Mouse (Mus musculus) right cerebral cortex, postnatal 25 days (tissue): ENCODE data around the gene Slc7a11.

Source experiments
- DNase-seq: peaks from one replicate; pipeline ENCODE4 v3.0.0; 2022

Slc7a11 gene

DNA sequence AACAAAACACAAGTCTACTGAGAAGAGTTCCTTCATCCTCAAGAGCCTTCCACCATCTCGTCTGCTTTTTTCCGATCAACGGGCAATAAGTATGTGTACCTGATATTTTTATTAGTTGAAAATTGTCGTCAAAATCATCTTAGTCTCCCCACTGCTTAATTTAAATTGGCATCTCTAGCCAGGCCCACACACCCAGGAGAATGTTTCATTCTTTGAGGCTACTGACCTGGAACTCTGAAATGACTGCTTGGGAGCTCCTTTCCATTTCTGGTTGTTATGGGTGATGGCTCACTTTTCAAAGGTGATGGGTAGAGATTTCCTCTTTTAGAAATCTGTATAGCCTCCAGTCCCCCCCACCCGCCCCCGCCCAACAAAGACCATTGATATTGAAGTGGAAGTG, 54.6 kb downstream of the Slc7a11 start:
- DNase-seq, result no peak

DNA sequence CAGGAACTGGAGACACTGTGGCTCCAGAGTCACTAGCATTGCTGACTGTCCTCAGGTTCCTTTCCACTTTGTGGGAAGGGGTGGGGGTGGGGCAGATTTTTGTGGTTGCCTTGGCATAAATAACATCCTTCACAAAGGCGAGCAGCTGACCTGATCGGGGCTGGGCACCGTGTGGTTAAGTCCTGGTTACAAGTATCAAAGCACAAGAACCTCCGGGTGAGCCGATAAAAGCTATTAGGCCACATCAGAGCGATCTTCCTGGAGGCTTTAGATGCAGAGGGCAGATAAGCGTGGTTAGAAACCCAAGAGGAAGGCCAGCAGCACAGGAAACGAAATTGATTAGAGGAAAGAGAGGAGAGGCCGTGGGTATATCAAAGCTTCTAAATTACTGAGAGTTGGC, 55.1 kb downstream of the Slc7a11 start:
- no peak for DNase-seq

DNA sequence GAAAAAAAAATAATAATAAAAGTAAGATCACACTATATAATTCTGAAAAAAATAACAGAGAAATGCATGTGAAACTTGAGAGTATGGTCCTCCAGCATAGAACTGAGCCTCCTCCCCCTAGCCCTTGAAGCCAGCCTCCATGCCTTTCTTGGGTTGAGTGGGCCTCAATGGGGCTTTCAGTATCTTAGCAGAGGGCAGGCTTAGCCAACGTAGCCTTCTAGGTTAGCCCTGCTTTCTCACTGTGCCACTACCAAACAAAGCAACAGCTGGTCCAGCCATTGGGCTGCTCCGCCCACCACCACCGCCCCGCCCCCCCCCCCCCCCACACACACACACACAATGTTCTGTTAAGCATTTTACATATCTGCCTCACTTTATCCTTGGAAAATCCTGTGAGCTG, 56.1 kb downstream of the Slc7a11 start:
- no peak for DNase-seq

DNA sequence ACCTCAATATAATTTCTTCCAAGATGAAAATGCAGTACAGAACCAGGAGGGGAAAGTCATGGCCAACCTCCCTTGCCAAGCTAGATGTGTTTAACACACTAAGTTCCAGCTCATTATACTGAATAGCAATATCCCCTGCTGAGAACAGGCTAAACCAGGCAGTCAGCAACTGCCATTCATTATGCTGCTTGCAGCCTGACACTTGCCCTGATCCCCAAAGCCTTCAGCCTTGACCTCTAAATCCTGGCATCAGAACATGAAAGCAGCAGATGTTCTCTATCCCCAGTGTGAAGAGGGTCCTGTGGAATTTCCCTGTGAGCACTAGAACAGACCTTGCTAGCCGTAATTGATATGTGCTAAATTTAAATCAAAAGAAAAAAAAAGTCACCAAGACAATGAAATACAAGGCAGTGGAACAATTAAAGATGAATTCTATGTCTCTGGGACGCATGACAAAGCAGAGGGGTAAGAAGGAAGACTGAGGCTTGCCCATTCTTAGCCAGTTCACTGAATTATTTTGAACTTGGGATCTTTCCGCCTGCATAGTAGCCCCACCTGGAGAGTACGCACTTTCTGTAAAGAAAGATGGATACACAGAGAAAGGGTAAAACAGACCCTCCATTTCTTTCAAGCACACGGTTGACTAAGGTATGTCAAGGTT, 56.7 kb downstream of the Slc7a11 start:
- no peak for DNase-seq

DNA sequence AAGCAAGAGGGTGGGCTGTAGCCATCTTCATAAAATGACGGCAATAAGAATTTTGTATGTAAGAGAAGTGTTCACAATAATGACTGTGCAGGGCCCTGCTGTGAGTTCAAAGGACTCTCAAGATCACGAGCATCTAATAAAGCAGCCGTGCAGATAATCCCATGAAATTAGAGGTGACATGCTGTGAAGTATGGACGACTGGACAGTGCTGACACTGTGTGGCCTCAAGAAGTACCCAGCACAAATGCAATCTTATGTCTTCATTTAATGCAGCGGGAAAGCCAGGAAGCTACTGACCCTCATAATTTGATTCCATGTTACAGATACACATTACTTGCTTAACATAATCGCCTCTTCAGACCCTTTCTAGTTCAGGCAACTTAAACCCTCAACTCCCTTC, 57.3 kb downstream of the Slc7a11 start:
- no peak for DNase-seq

DNA sequence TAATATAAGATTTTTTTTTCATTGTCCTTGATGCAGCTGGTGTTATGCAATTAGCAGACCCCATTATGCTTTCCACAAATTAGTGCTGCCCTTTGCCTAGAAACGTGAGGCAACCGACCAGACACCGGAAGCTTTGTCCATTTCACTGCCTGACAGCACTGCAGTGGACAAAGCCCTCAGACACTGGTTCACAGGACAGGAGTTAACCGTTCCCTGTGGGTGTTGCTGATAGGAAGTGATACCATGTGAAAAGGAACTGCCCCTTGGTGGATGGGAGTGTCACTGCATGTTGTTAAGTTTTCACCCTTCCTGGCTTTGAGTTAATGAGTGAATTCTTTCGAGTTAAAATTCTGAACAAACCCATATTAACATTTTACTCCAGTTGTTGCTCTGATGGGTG, 60.7 kb downstream of the Slc7a11 start:
- DNase-seq, result no peak

DNA sequence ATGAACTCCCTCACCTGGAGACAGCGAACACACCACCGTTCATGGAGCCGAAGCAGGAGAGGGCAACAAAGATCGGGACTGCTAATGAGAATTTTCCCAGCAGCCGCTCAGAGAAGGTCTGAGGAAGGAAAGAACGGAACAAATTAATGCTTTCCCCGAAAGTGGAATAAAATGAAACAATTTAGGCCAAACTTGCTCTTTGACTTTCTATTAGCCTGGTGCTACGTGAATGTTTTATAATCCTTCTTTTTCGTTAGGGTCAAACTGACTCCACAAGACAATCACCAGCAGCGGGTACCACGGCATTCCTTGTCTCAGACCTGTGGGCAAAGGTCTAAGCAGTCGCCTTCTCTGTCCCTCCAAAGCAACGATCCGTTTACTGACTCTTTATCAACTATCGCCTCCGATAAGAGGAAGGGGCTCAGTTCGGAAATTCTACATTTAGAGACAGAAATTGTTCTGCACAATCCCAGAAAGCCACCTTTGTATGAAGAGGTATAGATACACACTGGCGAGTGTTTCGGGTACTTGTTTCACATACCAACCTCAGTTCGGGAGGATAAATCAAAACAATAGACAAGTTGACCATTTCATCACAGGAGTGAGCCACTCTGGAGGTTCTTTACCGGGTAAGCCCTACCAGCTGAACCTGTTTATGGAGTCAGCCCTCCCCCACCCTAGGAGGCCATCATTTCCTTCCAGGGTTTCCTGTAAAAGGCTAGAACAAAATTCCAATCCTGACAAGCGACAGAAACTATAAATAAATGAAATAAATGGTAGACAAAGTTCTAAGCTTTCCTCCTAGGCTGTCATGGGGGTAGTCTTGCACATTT, 61.3 kb downstream of the Slc7a11 start:
- DNase-seq, result no peak

DNA sequence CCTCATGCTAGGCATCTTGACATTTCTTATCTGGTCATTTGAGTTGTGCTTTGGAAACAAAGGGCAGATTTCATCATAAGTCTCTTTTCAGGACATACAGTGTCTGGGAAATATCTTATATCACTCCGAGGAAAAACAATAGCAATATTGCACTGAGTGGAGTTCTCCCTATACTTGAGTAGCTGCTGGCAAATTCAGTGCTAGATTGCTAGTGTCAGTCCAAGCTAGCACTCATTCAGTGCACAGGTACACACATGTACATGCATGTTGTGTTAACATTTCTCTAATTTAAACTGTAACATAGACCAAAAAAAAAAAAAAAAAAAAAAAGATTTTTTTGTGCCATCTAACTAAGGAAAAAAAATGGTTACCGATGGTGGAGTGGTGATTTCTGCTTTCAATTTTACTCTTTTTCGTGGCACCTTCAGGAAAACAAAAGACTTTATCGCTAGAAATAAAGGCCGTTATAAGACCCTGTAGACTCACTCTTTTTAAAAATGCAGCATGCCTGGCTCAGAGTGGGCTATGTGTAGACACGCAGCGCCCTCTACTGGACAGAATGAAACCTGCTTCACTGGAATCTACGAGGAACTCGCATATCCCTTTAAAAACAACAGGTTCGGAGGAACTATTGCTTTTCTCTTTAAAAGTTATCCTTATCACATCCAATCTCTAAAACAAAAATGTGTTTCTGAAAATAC, 62.1 kb downstream of the Slc7a11 start:
- DNase-seq, result peak; percentile 83

DNA sequence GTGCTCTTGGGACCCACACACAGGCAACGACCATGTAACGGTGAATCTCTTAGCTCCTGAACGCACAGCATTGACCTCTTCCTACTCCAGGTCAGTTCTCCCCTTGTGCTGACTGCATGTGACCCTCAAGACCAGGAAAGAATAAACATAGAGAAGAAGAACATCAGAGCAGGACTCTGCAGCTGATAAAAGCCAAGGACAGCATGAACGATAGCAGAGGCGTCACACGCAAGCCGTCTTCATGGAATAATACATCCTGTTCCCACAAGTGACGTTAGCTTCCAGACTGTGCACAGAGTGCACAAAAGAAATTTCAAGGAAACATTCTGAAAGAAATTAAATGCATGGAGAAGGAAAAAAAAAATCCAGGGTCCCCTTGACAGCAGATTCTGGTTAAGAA, 63.5 kb downstream of the Slc7a11 start:
- no peak for DNase-seq

DNA sequence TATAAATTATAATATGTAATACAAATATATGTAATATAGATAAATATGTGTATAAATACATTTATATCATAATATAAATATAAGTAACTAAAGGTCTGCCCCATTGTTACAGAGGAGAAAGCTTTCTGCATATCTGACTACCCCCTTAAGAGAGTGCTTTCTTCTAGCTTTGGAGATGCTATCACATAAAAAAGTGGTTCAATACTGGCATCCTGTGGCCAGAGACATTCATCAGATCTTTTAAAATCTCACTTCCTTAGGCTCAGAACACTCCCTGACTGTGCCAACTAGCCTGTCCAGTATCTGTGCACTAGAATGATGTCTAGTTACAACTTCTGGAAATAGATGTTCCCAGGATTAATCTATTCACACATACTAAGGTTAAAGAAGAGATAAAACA, 67.9 kb downstream of the Slc7a11 start:
- DNase-seq, result no peak

DNA sequence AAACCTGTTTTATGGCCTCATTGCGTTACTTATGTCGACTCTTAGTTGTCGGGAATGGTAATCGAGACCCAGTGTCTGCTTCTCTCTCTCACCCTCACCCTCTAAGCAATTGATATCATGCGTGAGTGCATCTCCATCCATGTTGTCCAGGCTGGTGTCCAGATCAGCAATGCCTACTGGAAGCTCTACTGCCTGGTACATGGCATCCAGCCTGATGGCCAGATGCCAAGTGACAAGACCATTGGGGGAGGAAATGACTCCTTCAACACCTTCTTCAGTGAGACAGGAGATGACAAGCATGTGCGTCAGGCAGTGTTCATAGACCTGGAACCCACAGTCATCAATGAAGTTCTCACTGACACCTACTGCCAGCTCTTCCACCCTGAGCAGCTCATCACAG, 73.6 kb downstream of the Slc7a11 start:
- DNase-seq, result no peak

DNA sequence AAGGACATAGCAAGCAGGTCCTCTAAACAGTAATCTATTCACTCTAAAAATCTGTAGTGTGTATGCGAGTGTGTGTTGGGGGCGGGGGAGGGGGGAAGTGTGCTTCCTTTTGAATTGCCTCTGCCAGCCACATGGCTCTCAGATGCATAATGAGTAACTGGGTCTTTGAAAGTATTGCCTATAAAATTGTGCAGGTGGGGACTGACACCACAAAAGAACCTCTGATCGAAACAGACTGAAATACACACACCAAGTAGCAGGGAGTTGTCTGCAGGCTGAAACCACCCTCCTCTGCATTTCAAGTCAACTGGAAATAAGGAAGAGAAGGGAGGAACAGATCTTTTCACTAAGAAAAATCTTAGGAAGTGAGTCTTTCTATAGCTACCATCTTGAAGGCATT, 76.2 kb downstream of the Slc7a11 start:
- DNase-seq, result no peak

DNA sequence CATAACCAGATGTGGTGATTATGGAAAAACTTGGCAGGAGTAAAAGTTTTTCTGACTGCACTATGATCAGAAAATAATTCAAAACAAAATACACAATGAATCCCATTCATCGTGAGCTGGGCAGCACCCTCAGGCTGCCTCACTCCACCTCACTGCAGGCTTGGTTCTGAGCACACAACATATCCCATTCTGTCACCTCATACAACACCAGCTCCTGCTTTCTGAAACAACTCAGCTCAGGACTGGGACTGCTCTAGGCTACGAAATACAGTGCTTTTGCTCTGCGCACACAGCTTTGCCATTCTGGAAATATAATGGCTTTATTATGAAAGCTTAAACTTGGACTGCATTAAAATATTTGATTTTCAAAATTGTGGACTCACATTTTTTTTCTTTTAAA, 79.8 kb downstream of the Slc7a11 start:
- no peak for DNase-seq

DNA sequence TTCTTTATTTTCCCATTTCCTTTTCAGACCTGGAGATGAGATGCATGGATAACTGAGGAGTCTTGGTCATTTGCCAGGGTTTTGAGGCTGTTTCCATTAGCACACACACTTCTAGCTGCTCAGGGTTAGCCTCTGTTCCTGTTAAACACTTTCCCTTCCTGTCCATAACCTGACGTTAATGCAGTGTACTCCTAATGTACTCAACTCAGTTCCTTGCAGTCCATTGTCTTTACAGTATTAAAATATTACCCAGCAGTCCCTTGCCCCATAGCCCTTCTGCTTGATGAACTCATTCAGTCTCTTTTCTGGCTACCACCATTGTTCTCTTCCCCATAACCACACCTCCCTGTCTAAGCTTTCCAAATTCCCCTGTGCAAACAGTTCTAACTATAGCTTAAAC, 96.3 kb downstream of the Slc7a11 start:
- DNase-seq, result no peak

DNA sequence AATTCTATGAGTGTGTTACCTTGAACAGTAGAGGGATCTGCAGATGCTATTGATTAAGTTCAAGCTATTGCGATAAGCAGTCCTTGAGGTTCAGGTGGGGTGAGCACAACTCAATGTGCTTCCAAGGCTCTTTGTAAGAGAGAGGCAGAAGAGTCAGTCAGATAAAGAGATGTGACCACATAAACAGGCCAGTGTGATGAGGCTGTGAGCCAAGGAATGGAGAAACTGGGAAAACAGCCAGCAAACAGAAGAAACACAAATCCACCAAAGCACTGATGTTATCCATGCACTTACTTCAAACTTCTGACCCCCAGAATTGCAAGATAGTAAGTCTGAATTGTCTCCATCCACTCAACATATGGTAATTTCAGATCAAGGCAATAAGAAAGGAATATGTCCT, 99.0 kb downstream of the Slc7a11 start:
- DNase-seq, result no peak

DNA sequence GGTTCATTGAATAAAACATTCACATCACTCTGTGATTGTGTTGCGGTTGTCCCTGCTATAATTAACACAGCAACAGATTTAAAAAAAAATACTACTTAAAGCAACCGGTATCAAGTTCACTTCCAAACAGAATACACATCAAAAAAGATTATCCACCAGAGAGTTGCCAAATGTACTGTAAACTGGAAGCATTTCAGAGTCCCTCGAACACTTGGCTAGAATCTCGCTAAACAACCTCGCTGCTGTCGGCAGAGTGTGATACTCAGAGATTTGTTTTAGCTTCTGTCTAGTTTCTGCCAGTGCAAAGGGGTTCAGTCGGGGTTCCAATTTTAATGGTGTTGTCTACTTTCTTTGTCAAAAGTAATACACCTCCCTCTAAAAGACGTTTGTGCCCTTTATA, 118.9 kb downstream of the Slc7a11 start:
- DNase-seq, result no peak

DNA sequence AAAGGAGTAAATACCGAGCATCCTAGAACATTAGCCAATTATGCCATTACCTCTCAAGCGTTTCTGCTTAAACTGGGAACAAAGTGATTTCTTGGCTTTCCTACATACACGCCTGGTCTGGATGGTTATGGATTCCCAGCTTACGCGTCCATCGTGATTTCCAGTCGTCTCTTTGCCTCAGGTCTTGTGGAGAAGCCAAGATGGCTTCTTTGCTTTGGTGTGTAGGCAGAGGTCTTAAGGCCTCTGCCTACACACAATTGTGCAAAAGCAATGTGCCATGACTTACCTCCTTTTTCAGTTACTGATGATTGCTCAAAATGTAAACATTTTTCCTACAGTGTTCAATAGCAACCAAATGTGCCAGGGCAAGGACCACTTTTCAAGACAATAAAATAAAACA, 119.5 kb downstream of the Slc7a11 start:
- no peak for DNase-seq

DNA sequence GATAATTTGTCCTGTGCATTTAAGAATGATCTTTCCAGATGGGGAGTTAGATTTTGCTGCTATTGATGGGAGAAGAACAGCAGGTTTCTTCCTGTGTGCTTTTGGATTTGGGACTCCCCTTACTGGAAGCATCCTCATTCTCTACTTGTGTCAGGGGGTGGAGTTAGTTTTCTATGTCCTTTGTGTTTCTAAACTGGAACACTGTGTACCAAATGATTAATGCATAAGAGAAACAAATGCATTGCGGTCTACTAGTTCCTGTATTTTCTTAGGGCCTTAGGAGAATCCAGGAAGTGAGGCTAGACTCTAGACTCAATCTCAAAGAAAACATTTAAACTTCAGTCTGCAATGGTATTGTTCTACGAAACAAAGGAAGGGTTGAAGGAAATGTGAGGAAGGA, 122.6 kb downstream of the Slc7a11 start:
- DNase-seq, result no peak

DNA sequence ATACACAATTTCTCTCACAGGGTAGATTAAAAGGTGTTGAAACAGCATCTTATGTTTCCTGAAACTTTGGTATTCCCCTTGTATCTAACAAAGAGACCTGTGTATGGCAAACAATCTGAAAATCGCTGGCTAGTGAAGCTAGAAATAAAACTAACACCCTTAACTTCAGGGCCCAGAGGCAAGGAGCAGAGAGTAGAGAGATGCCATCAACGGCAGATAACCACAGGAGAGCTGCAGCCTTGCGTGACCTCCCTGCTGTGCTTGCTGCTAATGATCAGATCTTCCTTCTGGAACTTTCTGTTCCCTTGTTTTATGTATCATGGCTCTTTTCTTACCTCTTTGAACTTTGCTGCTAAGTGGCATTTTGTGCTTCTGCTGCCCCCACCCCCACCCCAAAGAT, 125.3 kb downstream of the Slc7a11 start:
- DNase-seq, result no peak

DNA sequence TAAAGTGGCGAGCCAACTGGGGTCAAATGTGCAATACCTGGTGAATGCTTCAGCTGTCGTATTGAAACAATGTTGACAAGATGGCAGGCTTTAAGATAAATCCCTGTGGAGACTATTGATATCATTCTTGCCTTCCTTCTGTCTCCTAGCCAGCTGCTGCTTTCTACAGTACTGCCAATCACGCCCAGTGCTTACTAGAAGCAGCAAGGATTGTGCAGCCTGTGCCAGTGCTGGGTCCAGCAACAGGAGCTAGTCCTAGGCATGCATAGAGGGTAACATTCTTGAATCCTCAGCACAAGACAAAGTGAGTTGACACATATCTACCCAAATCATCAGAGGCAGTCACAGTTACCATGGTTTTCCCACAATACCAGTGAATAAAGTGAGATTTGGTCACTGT, 129.6 kb downstream of the Slc7a11 start:
- no peak for DNase-seq

DNA sequence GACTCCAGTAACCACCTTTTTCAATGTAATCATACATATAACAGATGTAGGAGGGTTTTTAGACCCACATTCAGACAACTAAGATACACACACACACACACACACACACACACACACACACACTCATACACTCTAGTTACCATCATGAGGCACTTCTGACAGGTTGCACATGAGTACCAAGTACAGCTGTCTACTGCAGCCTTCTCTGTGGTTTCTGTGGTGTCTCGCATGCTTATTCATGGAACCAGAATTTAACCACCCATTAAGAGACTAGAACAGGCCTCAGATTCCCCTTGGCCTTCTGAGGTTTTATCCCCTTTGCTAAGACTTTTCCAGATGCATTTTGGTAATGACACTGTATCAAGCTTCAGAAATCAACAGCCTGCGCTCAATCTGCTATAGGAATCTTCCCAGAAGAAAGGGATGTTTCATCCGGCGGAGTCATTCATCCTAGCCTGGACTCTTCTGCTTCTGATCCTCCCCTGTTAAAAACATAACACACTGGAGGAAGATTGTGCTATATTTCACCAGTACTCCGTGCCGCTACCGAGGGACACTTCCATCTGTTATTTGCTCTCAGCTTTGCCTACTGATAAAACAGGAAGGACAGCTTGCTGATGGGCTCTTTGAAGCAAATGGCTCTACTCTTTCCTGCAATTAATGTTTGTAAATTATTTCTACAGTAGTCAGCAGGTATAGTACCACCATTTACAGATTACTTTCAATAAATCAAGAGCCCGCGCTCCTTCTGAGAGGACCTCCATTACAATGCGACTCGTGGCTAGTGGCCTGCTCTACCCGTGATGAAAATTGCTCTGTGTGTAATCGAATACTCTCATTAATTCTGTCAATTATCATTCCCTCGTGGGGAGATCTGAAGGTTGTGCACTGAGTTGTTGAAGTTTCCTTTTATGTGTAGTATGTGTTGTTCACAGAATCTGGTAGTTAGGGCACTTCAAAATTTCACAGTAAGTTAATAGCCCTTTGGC, 135.8 kb downstream of the Slc7a11 start:
- no peak for DNase-seq

DNA sequence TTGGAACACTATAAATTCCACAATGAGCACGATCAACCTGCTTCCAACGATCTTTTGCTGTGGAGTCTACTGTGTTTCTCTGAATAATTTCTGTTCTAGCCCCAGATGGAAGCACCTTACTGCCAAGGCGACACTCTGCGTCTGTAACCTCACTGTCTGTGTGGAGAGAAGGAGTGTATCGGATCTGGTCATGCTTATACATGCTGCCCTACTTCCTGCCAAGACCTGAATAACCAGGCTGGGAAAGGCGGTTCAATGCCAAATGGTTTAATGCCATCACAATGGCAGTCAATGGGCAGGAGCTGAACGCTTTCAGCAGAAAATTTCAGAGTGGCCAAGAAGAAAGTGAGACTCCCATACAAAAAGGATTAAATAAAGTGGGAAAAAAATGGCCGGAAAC, 137.1 kb downstream of the Slc7a11 start:
- no peak for DNase-seq

DNA sequence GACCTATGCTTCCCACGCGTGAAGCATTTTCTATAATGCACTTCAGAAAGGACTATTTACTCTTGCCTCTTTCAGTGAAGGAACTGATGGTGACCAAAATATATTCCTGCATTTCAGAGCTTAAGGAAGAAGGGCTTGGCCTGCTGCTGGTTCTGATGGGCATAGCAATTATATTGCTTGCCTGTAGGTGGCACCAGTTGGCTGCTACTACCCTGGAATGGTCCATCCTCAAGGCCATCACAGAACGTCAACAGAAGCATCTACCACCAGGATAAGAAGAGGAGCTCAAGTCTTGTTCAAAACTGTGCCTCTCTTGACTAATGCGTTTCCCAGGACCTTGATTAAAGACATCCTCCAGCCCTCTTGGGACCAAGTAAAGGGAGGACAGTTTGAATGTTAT, 139.3 kb downstream of the Slc7a11 start:
- DNase-seq, result no peak
